Mouse (Mus musculus) mouse embryonic stem cell (cell line): ENCODE measurements around the gene Cmah.

Experiments
- in situ Hi-C, 2 experiments: fragments of 300-500 bp; cut with MboI; formaldehyde crosslinking; loops; 1 replicate in 1 of 2; 3 replicates in 1 of 2; pipeline ENCODE4 v1.14.3; 2019 to 2020; ENCODE audit warnings: low sequenced_read_pairs in 2 of 2, low pct_unique_long_range_greater_than_20kb in 1 of 2, mixed read lengths in 1 of 2; ENCODE audit not compliant: unreplicated experiment in 1 of 2

Gene Cmah

DNA sequence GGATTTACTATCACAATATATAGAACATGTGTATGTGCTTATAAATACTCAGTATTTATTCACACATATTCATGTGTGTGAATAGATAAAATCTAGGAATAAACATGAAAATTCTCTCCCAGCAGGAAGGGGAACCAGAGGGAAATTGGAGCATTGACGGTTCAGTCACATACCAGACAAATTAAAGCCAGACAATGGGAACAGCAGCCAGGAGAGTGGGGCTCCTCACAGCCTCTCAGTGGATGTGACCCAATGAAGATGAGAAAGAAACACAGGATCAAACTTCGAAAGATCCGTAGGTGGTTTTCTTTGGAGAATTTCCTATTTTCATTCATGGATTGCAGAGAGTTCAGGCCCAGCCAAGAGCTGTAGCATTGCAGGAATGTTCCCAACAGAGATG is 163.9 kb downstream of the Cmah start:
- in situ Hi-C loops, result no loop called here

GRCm38 (mm10) chr13:24493784-24494183 is 166.6 kb downstream of the Cmah start:
- in situ Hi-C loops, result no loop called here

DNA sequence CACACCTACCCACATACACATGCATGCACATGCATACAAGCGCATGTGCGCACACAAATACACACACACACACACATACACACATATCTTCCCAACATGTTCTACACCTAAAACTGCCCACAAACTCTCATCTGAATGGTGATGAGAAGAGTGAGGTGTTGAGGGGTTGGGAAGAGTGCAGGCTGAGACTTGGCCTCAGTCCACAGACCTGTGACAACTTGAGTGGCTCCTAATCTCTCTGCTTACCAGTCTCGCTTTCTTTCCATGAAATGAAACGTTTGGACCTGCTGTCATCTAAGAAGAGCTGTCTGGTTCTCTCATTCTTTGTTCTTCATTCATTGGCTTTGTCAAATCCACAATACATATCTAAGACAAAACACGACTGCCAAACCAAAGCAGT is 169.1 kb downstream of the Cmah start:
- in situ Hi-C loops, result no loop called here

DNA sequence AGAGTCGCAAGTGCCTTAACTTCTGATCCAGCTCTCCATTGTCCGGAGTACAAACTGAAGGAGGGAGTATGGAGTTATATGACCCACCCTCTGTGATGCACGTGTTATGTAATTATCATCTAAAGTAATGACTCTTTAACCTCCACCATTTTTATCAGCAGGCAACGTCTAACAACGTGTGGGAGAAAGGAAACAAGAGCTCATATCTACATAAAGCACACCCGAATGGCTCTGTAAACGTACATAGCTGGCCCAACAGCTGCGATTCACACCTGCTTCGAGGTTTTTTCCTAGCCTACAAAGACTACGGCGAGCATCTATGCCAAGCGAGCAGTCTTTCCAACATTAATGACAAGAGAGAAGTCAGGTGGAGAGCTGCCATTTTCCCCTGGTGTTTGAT is 169.8 kb downstream of the Cmah start:
- in situ Hi-C loops, result no loop called here

DNA sequence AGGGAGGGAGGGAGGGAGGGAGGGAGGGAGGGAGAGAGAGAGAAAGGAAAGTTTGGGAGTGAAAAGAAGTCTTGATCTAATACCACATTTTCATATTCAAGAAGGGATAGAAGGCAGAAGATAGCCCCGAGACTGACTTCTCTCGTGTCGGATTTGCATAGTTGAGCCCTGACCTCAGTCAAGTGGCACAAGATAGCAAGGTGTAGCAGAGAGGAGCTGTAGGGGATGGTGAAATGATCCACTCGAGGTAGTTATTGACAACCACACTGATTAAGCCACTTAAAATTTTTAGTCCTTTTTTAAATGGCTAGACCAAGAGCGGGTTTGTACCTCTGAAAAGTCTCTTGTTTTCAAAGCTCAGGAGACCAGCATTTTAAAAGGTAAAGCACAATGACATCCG is 171.1 kb downstream of the Cmah start:
- in situ Hi-C loops, result no loop called here

- in situ Hi-C loops, result no loop called here
These were observed 172.3 kb downstream of the Cmah start for GRCm38 (mm10) chr13:24499505-24499904.

- in situ Hi-C loops, result loop anchor here in 1 of 2 experiments (25.0 kb wide), 1 partner anchor 186 kb away; no protein-coding TSS in a partner anchor
These were observed 174.1 kb downstream of the Cmah start for GRCm38 (mm10) chr13:24501179-24501905.

- in situ Hi-C loops, result loop anchor here in 1 of 2 experiments (25.0 kb wide), 1 partner anchor 185 kb away; no protein-coding TSS in a partner anchor
These were observed 174.7 kb downstream of the Cmah start for GRCm38 (mm10) chr13:24501919-24502318.

DNA sequence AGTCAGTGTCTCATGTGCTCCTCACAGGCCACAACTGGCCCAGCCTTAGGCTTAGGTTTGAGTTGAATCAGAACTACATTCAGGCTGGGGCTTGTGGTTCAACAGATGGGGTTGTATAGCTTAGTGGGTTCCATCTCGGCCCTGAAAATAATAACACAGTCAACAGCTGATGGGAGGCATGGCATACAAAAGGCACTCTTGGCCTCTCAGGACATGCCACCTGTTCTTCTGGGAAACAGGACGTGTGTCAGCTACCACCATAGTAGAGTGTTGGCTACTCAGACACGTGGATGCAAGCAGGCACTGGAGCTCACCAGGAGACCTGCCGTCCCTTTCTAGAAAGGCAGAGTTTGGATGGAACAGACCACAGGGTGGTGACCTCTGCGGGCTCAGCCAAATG is 178.6 kb downstream of the Cmah start:
- in situ Hi-C loops, result loop anchor here in 1 of 2 experiments (25.0 kb wide), 1 partner anchor 181 kb away; no protein-coding TSS in a partner anchor

- in situ Hi-C loops, result loop anchor here in 1 of 2 experiments (25.0 kb wide), 1 partner anchor 180 kb away; no protein-coding TSS in a partner anchor
These were observed 180.0 kb downstream of the Cmah start for GRCm38 (mm10) chr13:24507156-24507555.

DNA sequence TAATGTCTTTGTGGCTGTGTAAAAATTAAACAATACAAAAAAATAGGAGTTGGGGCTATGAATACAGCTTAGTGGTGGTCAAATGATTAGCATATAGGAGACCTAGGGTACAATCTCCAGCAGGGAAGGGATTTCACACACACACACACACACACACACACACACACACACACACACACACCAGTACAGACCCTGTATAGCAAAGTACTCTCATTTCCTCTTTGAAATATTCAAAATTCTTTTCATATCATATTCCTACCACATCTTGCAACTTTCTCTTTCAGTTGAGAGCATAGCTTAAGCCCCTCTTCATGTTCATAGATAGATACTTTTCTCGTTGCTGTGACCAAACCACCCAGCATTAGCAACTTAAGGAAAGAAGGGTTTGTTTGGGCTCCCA is 181.7 kb downstream of the Cmah start:
- in situ Hi-C loops, result loop anchor here in 1 of 2 experiments (25.0 kb wide), 1 partner anchor 178 kb away; no protein-coding TSS in a partner anchor

GRCm38 (mm10) chr13:24511367-24511766 is 184.2 kb downstream of the Cmah start:
- in situ Hi-C loops, result loop anchor here in 1 of 2 experiments (25.0 kb wide), 1 partner anchor 176 kb away; no protein-coding TSS in a partner anchor

DNA sequence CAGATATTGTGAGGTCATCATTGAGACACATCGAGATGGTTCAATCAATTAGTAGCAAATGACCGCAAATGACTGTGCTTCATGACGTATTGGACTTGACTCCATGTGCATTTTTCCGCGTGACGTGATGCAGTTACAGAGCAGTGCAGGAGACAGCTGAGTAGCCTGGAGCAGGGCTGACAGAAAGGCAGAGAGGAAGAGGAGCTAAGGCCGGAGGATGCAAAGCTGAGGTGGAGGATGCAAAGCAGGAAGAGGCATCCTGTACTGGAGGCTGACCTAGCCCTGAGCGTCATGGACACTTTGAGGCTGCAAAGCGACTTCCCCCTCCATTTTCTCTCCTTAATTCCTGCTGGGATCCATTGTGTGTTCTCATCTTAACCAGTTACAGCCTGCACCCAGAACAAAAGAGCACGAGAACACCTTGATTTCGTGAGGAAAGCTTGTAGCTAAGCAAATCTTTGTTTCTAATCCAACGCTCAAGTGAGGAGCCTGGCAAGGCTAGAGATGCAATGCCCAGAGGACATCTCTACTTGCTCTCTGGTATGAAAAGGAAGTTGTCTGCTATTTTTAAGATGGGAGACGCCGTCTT is 184.8 kb downstream of the Cmah start:
- in situ Hi-C loops, result loop anchor here in 1 of 2 experiments (25.0 kb wide), 1 partner anchor 175 kb away; no protein-coding TSS in a partner anchor

DNA sequence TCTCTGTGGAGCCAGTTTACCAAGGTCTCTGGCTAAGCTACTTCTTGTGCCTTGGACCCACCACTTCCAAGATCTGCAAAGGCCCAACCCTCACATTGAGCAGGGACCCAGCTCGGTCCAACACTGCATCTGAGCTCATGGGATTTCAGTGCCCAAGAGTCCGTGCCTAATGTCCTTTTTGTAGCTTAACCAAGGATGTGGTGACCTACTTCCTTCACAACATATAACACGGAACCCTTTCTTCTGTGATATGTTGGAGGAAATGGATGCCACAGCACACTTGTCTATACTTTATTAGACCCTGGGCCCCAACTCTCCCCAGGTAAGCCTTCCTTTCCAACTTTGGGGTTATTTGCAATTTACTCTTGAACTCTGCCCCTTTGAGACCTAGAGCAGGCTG is 186.5 kb downstream of the Cmah start:
- in situ Hi-C loops, result loop anchor here in 1 of 2 experiments (25.0 kb wide), 1 partner anchor 174 kb away; no protein-coding TSS in a partner anchor

- in situ Hi-C loops, result loop anchor here in 1 of 2 experiments (25.0 kb wide), 1 partner anchor 172 kb away; no protein-coding TSS in a partner anchor
These were observed 188.0 kb downstream of the Cmah start for GRCm38 (mm10) chr13:24515101-24515675.

GRCm38 (mm10) chr13:24517757-24518156 is 190.6 kb downstream of the Cmah start:
- in situ Hi-C loops, result loop anchor here in 1 of 2 experiments (25.0 kb wide), 1 partner anchor 170 kb away; no protein-coding TSS in a partner anchor

DNA sequence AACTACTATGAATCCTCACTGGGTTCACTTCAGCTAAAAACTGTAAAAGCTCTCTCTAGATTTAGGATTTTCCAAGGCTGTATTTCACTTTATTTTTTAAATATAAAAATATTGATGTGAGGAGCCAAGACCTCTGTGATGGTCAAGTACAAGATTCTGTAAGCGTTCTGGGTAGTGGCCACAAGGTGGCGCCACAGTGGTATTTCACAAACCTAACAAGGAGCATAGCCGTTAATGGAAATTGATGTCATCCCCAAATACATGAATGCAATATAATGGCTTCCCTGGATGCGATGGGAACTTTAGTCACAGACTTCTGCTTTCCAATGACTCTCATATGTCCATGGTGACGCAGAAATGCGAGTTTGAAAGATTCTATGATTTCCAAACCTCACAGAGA is 191.7 kb downstream of the Cmah start:
- in situ Hi-C loops, result loop anchor here in 1 of 2 experiments (25.0 kb wide), 1 partner anchor 168 kb away; no protein-coding TSS in a partner anchor

DNA sequence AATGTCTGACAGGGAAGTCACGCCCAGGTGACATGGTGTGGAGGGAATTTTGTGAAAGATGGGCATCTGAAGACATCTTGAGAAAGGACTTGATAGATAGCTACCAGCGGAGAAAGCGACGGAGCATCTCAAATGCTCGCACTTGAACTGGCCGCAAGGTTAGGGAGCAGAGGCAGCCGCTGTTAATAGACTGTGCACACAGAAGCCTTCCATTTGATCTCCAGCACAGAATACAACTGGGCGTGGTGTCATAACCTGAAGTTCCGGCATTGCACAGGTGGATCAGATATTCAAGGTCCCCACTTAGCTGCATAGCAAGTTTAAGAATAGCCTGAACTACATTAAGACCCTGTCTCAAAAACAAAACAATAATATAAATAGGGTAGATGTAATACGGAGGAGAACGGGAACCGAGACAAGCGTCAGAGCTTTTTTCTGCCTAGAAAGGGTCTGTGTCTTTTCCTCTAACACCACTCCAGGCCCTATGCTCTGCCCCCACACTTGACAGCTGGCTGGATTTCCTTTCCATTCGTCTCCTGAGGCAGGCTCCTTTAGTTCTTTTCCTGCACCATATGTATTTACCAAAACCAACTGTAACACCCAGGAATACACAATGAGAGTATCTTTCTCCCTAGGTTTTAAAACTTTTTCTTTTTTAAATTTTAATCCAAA is 192.9 kb downstream of the Cmah start:
- in situ Hi-C loops, result loop anchor here in 1 of 2 experiments (25.0 kb wide), 1 partner anchor 167 kb away; no protein-coding TSS in a partner anchor
